Mouse (Mus musculus) erythroblast, embryonic 14.5 days (primary cell): ENCODE data around the gene Rad51d.

Experiments used
- GATA1 ChIP-seq: IDR thresholded peaks from 2 replicates; pipeline ENCODE4 v1.6.1; 2012; ENCODE audit warnings: low read length, inconsistent platforms, mixed read lengths
- TAL1 ChIP-seq: IDR thresholded peaks from 3 replicates; pipeline ENCODE4 v1.6.1; 2012; ENCODE audit warnings: low read length, inconsistent platforms, mixed read lengths

DNA sequence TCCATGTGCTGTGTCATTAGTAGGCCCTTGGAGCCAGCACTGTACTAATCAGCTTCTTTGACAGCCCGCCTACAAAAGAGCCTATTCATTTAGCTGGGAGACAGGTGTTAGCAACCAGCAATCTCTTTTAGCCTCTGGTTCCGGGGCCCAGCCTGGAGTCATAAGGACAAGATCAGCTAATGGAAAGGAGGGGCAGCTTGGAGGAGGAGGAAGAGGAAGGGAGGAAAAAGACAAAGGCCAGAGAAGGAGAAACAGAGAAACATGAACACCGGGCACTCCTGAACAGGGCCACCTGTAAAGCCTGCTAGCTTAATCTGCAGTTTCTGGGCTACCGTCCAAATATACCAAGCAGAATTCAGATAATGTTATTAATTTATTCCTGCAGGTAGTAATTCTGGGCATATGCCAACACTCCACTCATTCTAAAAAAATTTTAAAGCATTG lies 26.9 kb downstream of the Rad51d start:
- TF ChIP-seq TAL1: no peak
- TF ChIP-seq GATA1: no peak
